Mouse (Mus musculus) liver, adult 2 months (tissue): ENCODE measurements around the gene Gtf2a2.

Experiments
- CTCF ChIP-seq: fragments of 200-500 bp; IDR thresholded peaks from 2 replicates; pipeline ENCODE4 v1.5.1; 2011; ENCODE audit warnings: low read depth, low read length, control low read depth
- POLR2A ChIP-seq: fragments of 200-500 bp; IDR thresholded peaks from 2 replicates; pipeline ENCODE4 v1.6.1; 2011; ENCODE audit warnings: low read length, control low read depth; ENCODE audit not compliant: insufficient read depth; ENCODE audit errors: extremely low read depth

DNA sequence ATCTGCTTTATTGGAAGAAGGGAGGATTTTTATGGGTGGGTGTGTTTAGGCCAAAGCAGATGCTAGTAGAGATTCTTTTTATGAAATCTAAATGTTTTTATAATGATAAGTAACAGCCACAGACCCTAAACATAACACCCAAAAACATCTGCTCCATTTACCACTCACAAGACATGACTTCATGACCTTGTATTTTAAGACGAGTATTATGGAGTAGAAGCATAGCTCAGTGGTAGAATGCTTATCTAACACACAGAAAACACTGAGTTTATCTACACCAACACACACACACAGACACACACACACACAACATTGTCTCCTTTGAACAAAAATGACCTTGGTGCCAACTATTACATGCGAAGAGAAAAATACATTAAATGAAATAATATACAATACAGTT lies 32.5 kb downstream of the Gtf2a2 start:
- TF ChIP-seq CTCF (no peak), POLR2A (no peak)
